Comparison of ENCODE assay signal across 20 mouse cellular contexts in genomic region chr1:120328212-120328611, GRCm38 (mm10). TPM values are rescaled to one million over a fixed set of nuclear protein-coding genes. Genes with fewer than 3 reads are reported as not detected.
DNase-seq lines count a peak whose midpoint lies in the region; ATAC-seq and TF ChIP-seq lines count a peak whose summit lies in the region.
"Had no signal": no experiment of that assay in that cellular context is flagged by ENCODE, and none has a peak within 500 bp of the region (broad histone marks: within the 10 kb centered on the region; RNA-seq: fewer than 3 reads in every experiment).

No protein-coding gene starts in this region.

- no peak for ATAC-seq in midbrain, embryonic 11.5 days (ENCODE audit: low FRiP score)
- ATAC-seq in midbrain, postnatal 0 days (ENCODE audit: low FRiP score): no peak
- ATAC-seq: activated CD4-positive, CD25-positive, alpha-beta regulatory T cell, adult 4 months; CD4-positive, CD25-positive, alpha-beta regulatory T cell, adult 4 months; Patski had no signal

- no peak for TF ChIP-seq CTCF in layer of hippocampus, adult 2 months (conservative IDR thresholded peaks at IDR 0.05)
- no peak for TF ChIP-seq CTCF in midbrain, postnatal 0 days (IDR thresholded peaks at IDR 0.05)

- H3K4me2 ChIP-seq in midbrain, embryonic 11.5 days: no peak overlapping the region
- H3K4me2 ChIP-seq in midbrain, postnatal 0 days (ENCODE audit: low read depth, low read length, poor library complexity, severe bottlenecking): no peak overlapping the region

- H3K9me3 ChIP-seq in midbrain, embryonic 11.5 days (ENCODE audit: control insufficient read depth, low read length): no peaks in the 10 kb centered on the region
- H3K9me3 ChIP-seq in midbrain, postnatal 0 days (ENCODE audit: low read length): no peaks in the 10 kb centered on the region

- peak in 1 of 2 experiments; percentile 47 for DNase-seq in layer of hippocampus, adult 2 months (ENCODE audit: low spot score in 2 of 2)
- DNase-seq in layer of hippocampus, postnatal 14 days (ENCODE audit: low spot score in 2 of 2): no peak
- peak; percentile 57 for DNase-seq in layer of hippocampus, adult 9-11 months
- DNase-seq in layer of hippocampus, adult 8-10 months (ENCODE audit: low spot score in 2 of 2): no peak
- DNase-seq in midbrain, embryonic 11.5 days (ENCODE audit: low spot score, missing footprints): peak; percentile 59
- no peak for DNase-seq in midbrain, postnatal 0 days (ENCODE audit: low spot score)
- DNase-seq: adrenal gland, adult 8-10 months; cerebellum, adult 11-12 months had no signal

- H3K9ac ChIP-seq in midbrain, embryonic 11.5 days (ENCODE audit: low read length): no peak overlapping the region
- H3K9ac ChIP-seq in midbrain, postnatal 0 days (replicated peaks; ENCODE audit: low read length, poor library complexity, severe bottlenecking): no peak overlapping the region

- H3K36me3 ChIP-seq in midbrain, embryonic 11.5 days (ENCODE audit: control insufficient read depth, insufficient read depth, low read length): no peaks in the 10 kb centered on the region
- H3K36me3 ChIP-seq in midbrain, postnatal 0 days (ENCODE audit: insufficient read depth, low read length): no peaks in the 10 kb centered on the region
- H3K36me3 ChIP-seq: G1E had no signal

- H3K27ac ChIP-seq in layer of hippocampus, adult 2 months: peak overlapping the region; percentile 40
- H3K27ac ChIP-seq in midbrain, embryonic 11.5 days (ENCODE audit: low read depth, low read length): no peak overlapping the region
- no peak overlapping the region for H3K27ac ChIP-seq in midbrain, postnatal 0 days (ENCODE audit: low read depth, low read length)

- 65% methylated on average over 1 of the region's 1 CpGs for WGBS in midbrain, embryonic 11.5 days
- 54% methylated on average over 1 of the region's 1 CpGs for WGBS in midbrain, postnatal 0 days

- H3K27me3 ChIP-seq in midbrain, embryonic 11.5 days (ENCODE audit: control insufficient read depth, insufficient read depth, low read length): no peaks in the 10 kb centered on the region
- 0 out of 2 replicates have a peak, but pooled peaks cover 4% of the 10 kb centered on the region for H3K27me3 ChIP-seq in midbrain, postnatal 0 days (ENCODE audit: insufficient read depth, low read length)

- no peaks in the 10 kb centered on the region for H3K4me1 ChIP-seq in midbrain, embryonic 11.5 days (ENCODE audit: control insufficient read depth, insufficient read depth, low read length)
- no peaks in the 10 kb centered on the region for H3K4me1 ChIP-seq in midbrain, postnatal 0 days (ENCODE audit: insufficient read depth, low read length)

- H3K4me3 ChIP-seq in layer of hippocampus, adult 2 months: no peak overlapping the region
- H3K4me3 ChIP-seq in midbrain, embryonic 11.5 days (ENCODE audit: low read depth, low read length): no peak overlapping the region
- no peak overlapping the region for H3K4me3 ChIP-seq in midbrain, postnatal 0 days (ENCODE audit: low read depth, low read length)

RNA-seq across cellular contexts. Expression of gene C1ql2, which starts 12.2 kb away (rescaled TPM):
- 10 to 100 TPM; 86.1 to 94.4 TPM for total RNA-seq in layer of hippocampus, adult 2 months (2021)
- total RNA-seq in layer of hippocampus, postnatal 14 days (2021): 10 to 100 TPM; 40.5 to 41.8 TPM
- 10 to 100 TPM; 63.1 to 70.6 (median 66.3) TPM for total RNA-seq in layer of hippocampus, adult 8-10 months (2022)
- polyA plus RNA-seq in midbrain, embryonic 11.5 days (2014; fragmentation: Nextera tagmentation; extraction: Ambion mirVana): 0.62 and 0.77 TPM in 2 replicates
- 27.2 and 31.0 TPM in 2 replicates for total RNA-seq in midbrain, postnatal 0 days (2014; rRNA removed)
- polyA plus RNA-seq in midbrain, postnatal 0 days (2015; fragmentation: Nextera tagmentation; extraction: Ambion mirVana): 24.1 and 26.7 TPM in 2 replicates
- total RNA-seq: adrenal gland, adult 18-20 months; adrenal gland, adult 2 months; adrenal gland, adult 8-10 months; adrenal gland, postnatal 14 days; adrenal gland, postnatal 25 days; adrenal gland, postnatal 36 days; CH12.LX; MEL had no signal
- polyA plus RNA-seq: activated CD4-positive, CD25-positive, alpha-beta regulatory T cell, adult 4 months; C2C12; CD4-positive, CD25-positive, alpha-beta regulatory T cell, adult 4 months; G1E; Patski had no signal

RNA-seq across cellular contexts. Expression of gene Steap3, which starts 55.7 kb away (rescaled TPM):
- total RNA-seq in layer of hippocampus, adult 2 months (2021): 1 to 10 TPM; 6.2 to 6.8 TPM
- 1 to 10 TPM; 6.9 to 9.9 TPM for total RNA-seq in layer of hippocampus, postnatal 14 days (2021)
- 1 to 10 TPM; 8.0 to 9.8 (median 9.1) TPM for total RNA-seq in layer of hippocampus, adult 8-10 months (2022)
- polyA plus RNA-seq in midbrain, embryonic 11.5 days (2014; fragmentation: Nextera tagmentation; extraction: Ambion mirVana): 2.8 and 3.0 TPM in 2 replicates
- 3.7 and 5.5 TPM in 2 replicates for total RNA-seq in midbrain, postnatal 0 days (2014; rRNA removed)
- polyA plus RNA-seq in midbrain, postnatal 0 days (2015; fragmentation: Nextera tagmentation; extraction: Ambion mirVana): 5.4 and 5.9 TPM in 2 replicates
- polyA plus RNA-seq: activated CD4-positive, CD25-positive, alpha-beta regulatory T cell, adult 4 months; CD4-positive, CD25-positive, alpha-beta regulatory T cell, adult 4 months had no signal

Comparison
In these comparisons a context has a peak if more than half of its experiments do, and no peak if none do; other contexts are left out.
1. DNase-seq: peak in layer of hippocampus, adult 9-11 months (single experiment) and midbrain, embryonic 11.5 days (single experiment); none in layer of hippocampus, postnatal 14 days (0 of 2), layer of hippocampus, adult 8-10 months (0 of 2) and midbrain, postnatal 0 days (single experiment).